Mouse (Mus musculus) urinary bladder, postnatal 10 days (tissue): ENCODE results near the gene Eef2kmt.
"Not testable (repeated sequence)": the region's sequence is repeated elsewhere in the genome, so short reads cannot be mapped to it uniquely, and the experiment has no call there.

Source experiments
- DNase-seq: peaks from one replicate; pipeline ENCODE4 v3.0.0; 2022; ENCODE audit warnings: low spot score

Gene Eef2kmt

GRCm38 (mm10) chr16:5255779-5256496 lies at the start of gene Eef2kmt:
Gene Eef2kmt (minus strand): TSS chr16:5255983.
- peak; percentile 90 for DNase-seq

DNA sequence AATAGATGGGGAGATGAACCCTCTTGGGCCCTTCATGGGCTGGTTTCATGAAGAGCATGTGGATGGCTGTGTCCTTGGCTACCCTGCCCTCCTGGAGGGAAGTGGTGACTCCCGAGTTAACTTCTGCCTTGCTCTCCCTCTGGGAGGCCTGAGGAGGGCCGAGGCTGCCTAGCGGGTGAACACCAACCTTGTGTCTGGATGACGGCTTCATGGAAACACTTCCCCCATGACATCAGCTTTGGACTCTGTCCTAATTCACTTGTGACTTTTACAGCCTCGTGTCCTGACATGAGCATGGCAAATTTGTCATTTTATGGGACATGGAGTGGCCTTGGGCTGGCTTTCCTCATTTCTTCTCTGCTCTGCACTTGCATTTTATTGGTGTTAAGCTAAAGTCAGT lies 39.5 kb upstream of the Eef2kmt start:
- no peak for DNase-seq

DNA sequence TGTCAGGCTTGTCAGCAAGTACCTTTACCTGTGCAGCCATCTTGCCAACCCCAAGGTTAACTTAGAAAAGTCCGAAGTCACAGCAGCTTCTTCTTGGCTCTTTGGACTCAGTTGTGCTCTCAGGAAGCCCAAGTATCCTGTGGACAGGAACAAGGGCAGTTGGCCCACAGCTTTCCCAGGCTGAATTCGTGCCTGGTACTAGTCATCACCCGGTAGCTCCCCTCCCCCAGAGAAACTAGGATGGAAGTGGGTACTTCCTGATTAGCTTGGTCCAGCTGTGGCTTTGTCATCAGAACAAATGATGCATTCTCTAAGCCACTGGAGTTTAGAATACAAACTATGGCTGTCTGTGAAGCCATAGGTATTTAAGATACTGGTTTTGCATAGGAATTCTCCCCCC lies 29.6 kb upstream of the Eef2kmt start:
- no peak for DNase-seq

DNA sequence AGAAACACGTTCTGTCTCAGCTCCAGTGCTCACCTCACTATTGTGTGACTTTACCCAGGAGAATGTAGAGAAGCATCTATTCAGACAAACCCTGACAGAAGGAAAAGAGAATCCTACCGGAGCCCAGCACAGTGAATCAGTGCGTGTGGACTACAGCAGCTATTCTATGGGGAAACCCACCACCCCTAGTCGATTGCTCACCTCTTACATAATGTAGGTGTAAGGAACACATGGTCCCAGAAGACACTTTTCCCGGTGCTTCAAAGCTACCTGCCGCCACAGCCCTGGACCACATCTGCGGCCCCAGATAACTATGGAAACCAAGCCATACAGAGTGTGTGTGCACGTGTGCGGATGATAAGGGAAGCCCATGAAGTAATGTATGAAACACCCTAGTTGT lies 26.9 kb upstream of the Eef2kmt start:
- DNase-seq: no peak

GRCm38 (mm10) chr16:5279571-5280222 lies 23.9 kb upstream of the Eef2kmt start:
- DNase-seq: no peak

DNA sequence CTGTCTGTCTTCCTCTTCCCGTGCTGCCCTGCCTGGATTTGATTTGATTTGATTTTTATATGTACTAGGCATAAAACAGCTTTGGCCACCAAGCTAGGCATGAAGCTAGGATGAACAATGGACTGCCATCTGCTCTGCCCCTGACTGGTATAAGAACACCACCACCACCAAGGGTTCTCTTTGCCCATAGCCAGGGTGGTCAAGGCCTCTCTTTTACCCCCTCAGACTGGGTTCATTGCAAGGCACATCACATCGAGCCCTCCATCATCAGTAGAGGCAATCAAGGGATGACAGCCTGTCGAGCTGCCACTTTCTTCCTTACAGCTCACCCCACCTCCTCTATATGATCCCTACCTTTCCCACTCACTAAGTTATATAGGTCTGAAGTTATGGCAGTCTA lies 16.6 kb upstream of the Eef2kmt start:
- DNase-seq: no peak

DNA sequence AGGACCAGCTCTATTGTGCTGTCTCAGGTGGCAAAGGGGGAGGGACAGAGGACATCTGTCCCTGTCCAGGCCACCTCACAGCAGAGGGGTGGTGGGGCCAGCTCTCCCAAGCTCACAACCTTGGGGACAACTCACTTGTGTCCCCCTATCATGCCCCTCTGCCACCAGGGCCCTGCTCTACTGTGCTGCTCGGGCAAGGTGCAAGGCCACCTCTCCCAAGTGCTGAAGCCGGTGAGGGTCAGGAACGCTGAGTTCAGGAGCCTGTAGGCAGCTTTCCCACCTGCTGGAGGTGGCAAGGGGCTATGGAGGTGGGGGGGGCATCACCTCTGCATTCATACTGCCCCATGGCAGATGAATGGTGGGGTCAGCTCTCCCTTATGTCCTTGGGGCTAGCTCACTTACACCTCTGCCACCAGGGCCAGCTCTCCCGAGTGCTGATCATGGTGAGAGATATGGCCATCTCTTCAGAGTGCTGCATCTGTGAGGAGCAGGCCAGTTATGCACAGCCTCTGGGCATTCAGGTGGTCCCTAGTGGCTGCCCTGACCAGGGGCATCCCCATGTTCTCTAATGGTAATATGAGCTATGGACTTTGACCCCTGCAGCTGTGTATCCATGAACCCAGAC lies 15.7 kb upstream of the Eef2kmt start:
- no peak for DNase-seq

GRCm38 (mm10) chr16:5263926-5264325 lies 8.1 kb upstream of the Eef2kmt start:
- DNase-seq: no peak

DNA sequence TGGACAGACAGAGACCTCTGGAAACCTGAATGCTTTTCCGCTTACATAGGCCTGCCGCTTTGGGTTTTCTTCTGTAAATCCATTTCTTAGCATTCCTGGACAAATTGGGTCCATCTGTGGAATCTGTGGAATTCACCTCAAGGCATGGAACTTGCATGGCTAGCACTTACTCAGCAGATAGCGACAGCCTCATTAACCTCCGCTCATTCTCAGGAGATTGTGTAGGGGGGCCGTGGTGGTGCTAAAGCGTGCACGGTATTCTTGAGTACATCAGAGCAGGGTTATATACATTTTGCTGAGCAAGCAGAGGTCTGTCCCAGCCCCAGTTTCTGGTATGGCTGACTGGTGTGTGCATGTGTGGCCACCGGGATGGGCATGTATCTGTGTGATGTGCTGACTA lies 7.4 kb upstream of the Eef2kmt start:
- no peak for DNase-seq

- DNase-seq: no peak
These were observed 572 bp downstream of the Eef2kmt start for GRCm38 (mm10) chr16:5255081-5255740.

GRCm38 (mm10) chr16:5254346-5255025 lies 1.3 kb downstream of the Eef2kmt start:
- no peak for DNase-seq

DNA sequence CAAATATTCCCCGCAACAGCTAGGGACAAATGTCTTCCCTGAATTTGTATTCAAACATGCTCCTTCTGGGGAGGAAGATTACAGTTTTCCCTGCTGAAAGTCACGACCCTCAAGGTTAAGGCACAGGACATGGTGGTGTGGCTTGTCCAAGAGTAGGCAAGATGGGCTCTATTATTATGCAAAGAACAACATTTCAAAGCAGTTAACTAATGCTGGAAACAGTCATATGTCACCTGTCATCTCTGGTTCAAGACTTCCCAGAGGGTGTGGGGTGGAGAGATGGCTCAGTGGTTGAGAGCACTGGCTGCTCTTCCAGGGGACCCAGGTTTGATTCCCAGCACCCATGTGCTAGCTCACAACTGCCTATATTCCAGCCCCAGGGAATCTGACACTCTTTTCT lies 3.5 kb downstream of the Eef2kmt start:
- no peak for DNase-seq

DNA sequence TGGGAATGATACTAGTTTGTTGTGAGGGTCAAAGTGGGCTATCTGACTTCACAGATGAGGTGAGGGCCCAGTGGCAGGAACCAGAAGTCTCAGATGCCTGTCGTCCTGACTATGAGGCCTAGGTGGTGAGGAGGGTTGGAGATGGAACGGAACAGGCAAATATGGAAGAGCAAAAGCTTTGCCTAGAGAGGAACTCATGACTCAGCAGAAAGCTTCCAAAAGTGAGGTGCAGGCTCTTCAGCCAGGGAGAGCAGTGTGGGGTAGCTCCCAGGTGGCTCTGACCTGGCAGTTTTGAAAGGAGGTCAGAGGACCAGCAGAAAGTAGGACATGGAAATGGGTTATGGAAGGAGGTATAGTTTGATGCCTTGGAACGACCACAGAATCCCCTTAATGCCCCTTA lies 4.9 kb downstream of the Eef2kmt start:
- no peak for DNase-seq

- DNase-seq: no peak
These were observed 11.4 kb downstream of the Eef2kmt start for GRCm38 (mm10) chr16:5244411-5244810.

DNA sequence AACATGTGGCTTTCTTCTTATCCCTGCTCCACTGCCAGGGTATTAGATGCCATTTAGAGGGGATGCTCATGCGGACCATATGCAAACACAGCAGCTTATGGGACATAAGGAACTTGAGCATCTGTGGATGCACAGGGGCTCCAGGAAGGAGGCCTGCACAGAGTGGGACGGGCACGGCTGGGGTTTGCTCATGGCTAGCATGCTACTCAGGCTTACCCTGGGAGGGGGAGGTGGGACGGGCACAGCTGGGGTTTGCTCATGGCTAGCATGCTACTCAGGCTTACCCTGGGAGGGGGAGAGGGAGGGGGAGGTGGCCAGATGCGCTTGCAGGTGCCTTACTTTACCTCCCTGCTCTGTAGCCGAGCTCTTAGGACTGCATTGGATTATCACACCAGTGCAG lies 12.9 kb downstream of the Eef2kmt start:
- no peak for DNase-seq

DNA sequence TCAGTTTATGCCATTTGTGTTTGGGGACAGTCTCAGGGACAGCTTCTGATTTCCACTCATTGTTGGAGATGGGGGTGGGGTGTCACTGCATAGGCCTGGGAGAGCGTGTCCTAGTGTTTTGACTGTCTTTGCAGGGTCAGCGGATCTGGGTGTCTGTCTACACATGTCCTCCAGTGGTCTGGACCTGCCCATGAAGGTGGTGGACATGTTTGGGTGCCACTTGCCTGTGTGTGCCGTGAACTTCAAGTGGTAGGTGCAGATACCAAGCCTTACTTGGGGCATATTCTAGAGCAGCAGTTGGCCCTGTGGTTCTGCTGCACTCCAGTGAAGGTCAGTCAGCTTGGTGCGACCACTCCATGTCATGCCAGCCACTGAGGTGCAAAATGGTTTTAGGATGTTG lies 13.4 kb downstream of the Eef2kmt start:
- no peak for DNase-seq

GRCm38 (mm10) chr16:5233418-5234313 lies 22.1 kb downstream of the Eef2kmt start, which contains the start of gene Alg1:
Gene Alg1 (plus strand): TSS chr16:5233621.
- DNase-seq: peak; percentile 77

GRCm38 (mm10) chr16:5232982-5233381 lies 22.8 kb downstream of the Eef2kmt start:
- no peak for DNase-seq

DNA sequence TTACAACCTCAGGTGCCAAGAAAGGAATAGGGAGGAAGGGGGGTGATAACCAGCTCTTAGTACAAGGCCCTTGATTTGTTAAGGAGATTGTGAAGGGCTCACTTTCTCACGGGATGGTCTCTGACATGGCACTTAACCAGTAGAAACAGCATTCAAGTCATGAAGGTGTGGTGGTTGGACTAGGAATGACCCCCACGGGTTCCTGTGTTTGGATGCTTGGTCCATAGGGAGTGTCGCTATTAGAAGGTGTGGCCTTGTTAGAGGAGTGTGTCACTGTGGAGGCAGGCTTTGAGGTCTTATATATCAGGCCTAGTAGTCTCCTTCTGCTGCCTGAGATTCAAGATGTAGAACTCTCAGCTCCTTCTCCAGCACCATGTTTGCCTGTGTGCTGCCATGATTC lies 27.7 kb downstream of the Eef2kmt start:
- not testable (repeated sequence) for DNase-seq

- not testable (repeated sequence) for DNase-seq
These were observed 28.3 kb downstream of the Eef2kmt start for GRCm38 (mm10) chr16:5227501-5227900.

DNA sequence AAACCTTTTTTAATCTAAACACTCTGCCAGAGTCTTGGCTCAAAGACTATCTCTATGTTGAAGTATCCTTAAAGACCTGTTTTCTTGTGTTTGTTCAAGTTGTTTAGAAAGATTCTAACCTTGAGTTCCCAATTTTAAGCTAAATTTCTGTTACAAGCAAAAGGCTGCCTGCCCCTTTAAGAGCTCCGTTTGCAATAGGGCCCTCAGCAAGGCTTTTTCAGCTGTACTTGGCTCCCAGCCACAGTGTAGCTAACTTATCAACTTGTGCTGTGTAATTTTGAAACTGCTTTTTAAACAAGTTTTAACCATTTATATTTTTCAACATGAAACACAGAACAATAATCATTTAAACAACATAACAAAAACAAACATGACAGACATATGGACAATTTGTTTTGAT lies 29.2 kb downstream of the Eef2kmt start:
- not testable (repeated sequence) for DNase-seq
